ENCODE assay signal across 9 mouse cellular contexts in the genomic region with DNA sequence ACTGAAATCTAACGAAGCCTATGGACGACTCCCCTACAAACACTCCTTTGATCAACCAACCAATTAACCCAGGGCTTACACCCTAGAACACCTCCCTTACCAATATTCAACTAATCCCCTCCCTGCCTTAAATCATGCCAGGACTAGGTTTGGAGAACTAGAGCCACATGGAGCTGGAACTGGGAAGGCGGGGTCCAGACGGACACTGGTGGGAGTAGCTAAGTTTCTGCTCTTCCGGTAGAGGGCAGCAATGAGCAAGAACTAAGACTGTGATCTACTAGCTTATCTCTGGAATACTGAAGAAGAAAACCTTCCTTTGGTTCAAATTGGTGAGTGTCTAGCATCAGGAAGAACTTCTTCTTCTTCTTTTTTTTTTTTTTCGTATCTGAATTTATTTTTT. TPM values are rescaled to one million over a fixed set of nuclear protein-coding genes. Genes with fewer than 3 reads are reported as not detected.
DNase-seq lines count a peak whose midpoint lies in the region; ATAC-seq and TF ChIP-seq lines count a peak whose summit lies in the region.
"Had no signal": no experiment of that assay in that cellular context is flagged by ENCODE, and none has a peak within 500 bp of the region (broad histone marks: within the 10 kb centered on the region; RNA-seq: fewer than 3 reads in every experiment).

No protein-coding gene starts in this region.

- no peak for TF ChIP-seq EP300 in ES-Bruce4 (IDR thresholded peaks at IDR 0.05; ENCODE audit: insufficient read depth, low read depth, low read length)

- no peak overlapping the region for H3K4me3 ChIP-seq in intestine, postnatal 0 days (ENCODE audit: low read depth, low read length)
- H3K4me3 ChIP-seq in intestine, embryonic 15.5 days (replicated peaks), result no peak overlapping the region
- no peak overlapping the region for H3K4me3 ChIP-seq in ES-Bruce4 (ENCODE audit: low read depth, low read length)
- H3K4me3 ChIP-seq: forebrain, embryonic 15.5 days had no signal

- peak; percentile 66 for TF ChIP-seq CTCF in intestine, postnatal 0 days (IDR thresholded peaks at IDR 0.05; ENCODE audit: low read depth)
- TF ChIP-seq CTCF in ES-Bruce4 (IDR thresholded peaks at IDR 0.05; ENCODE audit: low read depth, low read length), result peak; percentile 56

- no peaks in the 10 kb centered on the region for H3K36me3 ChIP-seq in intestine, postnatal 0 days (ENCODE audit: control insufficient read depth, insufficient read depth)
- H3K36me3 ChIP-seq in intestine, embryonic 15.5 days, result no peaks in the 10 kb centered on the region
- H3K36me3 ChIP-seq in ES-Bruce4 (ENCODE audit: control insufficient read depth, insufficient read depth, low read length, poor library complexity, severe bottlenecking), result no peaks in the 10 kb centered on the region
- H3K36me3 ChIP-seq: forebrain, embryonic 15.5 days had no signal

- H3K27ac ChIP-seq in intestine, postnatal 0 days (ENCODE audit: low read depth, low read length), result no peak overlapping the region
- no peak overlapping the region for H3K27ac ChIP-seq in intestine, embryonic 15.5 days
- H3K27ac ChIP-seq in ES-Bruce4 (ENCODE audit: insufficient read depth, low read length), result no peak overlapping the region
- H3K27ac ChIP-seq: forebrain, embryonic 15.5 days had no signal

- H3K4me1 ChIP-seq in intestine, postnatal 0 days (replicated peaks; ENCODE audit: control insufficient read depth, insufficient read depth, low read length), result no peaks in the 10 kb centered on the region; the same call in 1 of the 2 replicates
- H3K4me1 ChIP-seq in intestine, embryonic 15.5 days (replicated peaks), result 0 out of 2 replicates have a peak, but pooled peaks cover 6% of the 10 kb centered on the region
- H3K4me1 ChIP-seq in ES-Bruce4 (ENCODE audit: control insufficient read depth, insufficient read depth, low read length), result no peaks in the 10 kb centered on the region
- H3K4me1 ChIP-seq: forebrain, embryonic 15.5 days had no signal

- TF ChIP-seq POLR2A in ES-Bruce4 (IDR thresholded peaks at IDR 0.05; ENCODE audit: insufficient read depth, low read length), result no peak

- no peak overlapping the region for H3K9ac ChIP-seq in intestine, postnatal 0 days (ENCODE audit: low read depth, low read length)
- no peak overlapping the region for H3K9ac ChIP-seq in intestine, embryonic 15.5 days
- H3K9ac ChIP-seq in ES-Bruce4 (ENCODE audit: low read depth, poor library complexity, severe bottlenecking), result no peak overlapping the region
- H3K9ac ChIP-seq: forebrain, embryonic 15.5 days had no signal

- H3K27me3 ChIP-seq in intestine, postnatal 0 days (replicated peaks; ENCODE audit: control insufficient read depth, insufficient read depth, low read length), result no peaks in the 10 kb centered on the region
- H3K27me3 ChIP-seq in intestine, embryonic 15.5 days (replicated peaks), result no peaks in the 10 kb centered on the region
- no peaks in the 10 kb centered on the region for H3K27me3 ChIP-seq in ES-Bruce4 (ENCODE audit: control insufficient read depth, insufficient read depth, low read length, poor library complexity, severe bottlenecking)
- H3K27me3 ChIP-seq: forebrain, embryonic 15.5 days had no signal

- DNase-seq in c-Kit-positive CD71-positive TER-119-positive erythroid progenitor cells, embryonic 14.5 days (ENCODE audit: low spot score), result peak; percentile 63
- peak; percentile 27 for DNase-seq in lung, postnatal 36 days
- no peak for DNase-seq in spleen, postnatal 4 days (ENCODE audit: low spot score in 2 of 2)
- no peak for DNase-seq in ovary, postnatal 14 days (ENCODE audit: low spot score)
- DNase-seq in ovary, adult 18-20 months (ENCODE audit: low spot score), result no peak

- no peak for ATAC-seq in intestine, postnatal 0 days
- ATAC-seq in intestine, embryonic 15.5 days, result no peak
- ATAC-seq: forebrain, embryonic 15.5 days had no signal

- H3K4me2 ChIP-seq in intestine, postnatal 0 days (replicated peaks; ENCODE audit: low read depth), result no peak overlapping the region
- no peak overlapping the region for H3K4me2 ChIP-seq in intestine, embryonic 15.5 days (replicated peaks)
- H3K4me2 ChIP-seq: forebrain, embryonic 15.5 days had no signal

- H3K9me3 ChIP-seq in intestine, postnatal 0 days (ENCODE audit: control insufficient read depth), result no peaks in the 10 kb centered on the region
- no peaks in the 10 kb centered on the region for H3K9me3 ChIP-seq in intestine, embryonic 15.5 days
- no peaks in the 10 kb centered on the region for H3K9me3 ChIP-seq in ES-Bruce4 (replicated peaks; ENCODE audit: control insufficient read depth, insufficient read depth, low read length, poor library complexity, severe bottlenecking)
- H3K9me3 ChIP-seq: forebrain, embryonic 15.5 days had no signal

- WGBS in intestine, postnatal 0 days, result 65% methylated on average over 6 of the region's 6 CpGs
- WGBS in intestine, embryonic 15.5 days, result 66% methylated on average over 6 of the region's 6 CpGs

RNA-seq across cellular contexts. Expression of a gene that starts 25.0 kb away (rescaled TPM):
- polyA plus RNA-seq in intestine, postnatal 0 days (2015; fragmentation: Nextera tagmentation; extraction: Ambion mirVana), result 8.0 and 8.4 TPM in 2 replicates
- 31.1 and 31.3 TPM in 2 replicates for polyA plus RNA-seq in intestine, embryonic 15.5 days (2015; fragmentation: Nextera tagmentation; extraction: Ambion mirVana)
- 42.9 and 44.0 TPM in 2 replicates for polyA plus RNA-seq in ES-Bruce4 (2011; ENCODE audit: insufficient read depth, insufficient read length, low read depth, missing spikeins)

Comparison
In these comparisons a context has a peak if more than half of its experiments do, and no peak if none do; other contexts are left out.
1. DNase-seq: peak in c-Kit-positive CD71-positive TER-119-positive erythroid progenitor cells, embryonic 14.5 days (single experiment) and lung, postnatal 36 days (single experiment); none in spleen, postnatal 4 days (0 of 2), ovary, postnatal 14 days (single experiment) and ovary, adult 18-20 months (single experiment).